Mouse (Mus musculus): ENCODE results near the gene S100a1. TPM values are rescaled to one million over a fixed set of nuclear protein-coding genes. Genes with fewer than 3 reads are reported as not detected.

The S100a1 gene
- polyA plus RNA-seq (2015; fragmentation: Nextera tagmentation; extraction: Ambion mirVana) = 9.0 and 11.4 TPM in 2 replicates

DNA sequence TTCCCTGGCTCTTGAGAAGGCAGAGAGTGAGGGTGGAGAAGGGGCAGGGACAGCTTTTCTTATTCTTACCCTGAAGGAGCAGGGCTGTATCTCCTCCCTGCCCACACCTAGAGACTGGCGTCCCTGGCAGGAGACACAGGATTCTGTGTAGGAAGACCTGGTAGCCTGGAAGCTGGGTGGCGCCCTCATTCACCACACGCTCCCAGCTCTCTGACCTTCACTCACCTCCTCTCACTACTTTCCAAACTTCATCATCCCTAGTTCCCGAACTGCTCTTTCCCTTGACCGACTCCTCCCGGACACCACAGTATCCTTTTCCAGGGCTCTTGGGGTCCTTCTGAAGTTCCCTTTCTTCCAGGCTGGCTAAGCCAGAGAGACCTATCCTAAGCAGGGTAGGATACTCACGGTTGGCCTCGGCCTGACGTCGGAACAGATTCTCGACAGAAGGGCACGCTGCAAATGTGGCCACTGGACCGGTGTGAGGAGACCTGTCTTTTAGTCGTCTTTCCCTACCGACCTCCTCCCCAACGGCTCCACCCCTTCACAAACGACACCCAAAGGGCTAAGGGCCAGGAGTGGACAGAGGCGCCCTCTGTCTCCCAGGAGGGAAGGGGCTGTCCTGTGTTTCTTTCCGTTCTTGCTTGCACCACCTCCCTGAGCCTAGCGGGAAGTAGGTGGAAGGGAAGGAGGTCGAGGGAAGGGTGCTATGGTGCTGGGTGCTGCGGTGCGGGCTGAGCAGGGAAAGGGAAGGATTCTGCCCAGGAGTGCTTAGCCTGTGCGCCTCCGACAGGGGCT lies at the start of gene S100a1, which contains the start of gene S100a13:
S100a1 (minus strand) TSS at position 597 of the 795 bp plus-strand sequence.
S100a13 (plus strand) TSS at position 640 of the 795 bp plus-strand sequence.
- 4% methylated on average over 25 of the region's 25 CpGs for WGBS
- peaks cover 17% of the 10 kb centered on the region for H3K4me1 ChIP-seq
- ATAC-seq (replicated peaks) = peak; percentile 24

GRCm38 (mm10) chr3:90560008-90560628 lies 45.9 kb upstream of the S100a1 start, which contains the start of gene S100a3:
TSS of gene S100a3 (plus strand) at chr3:90560578.
- Histone ChIP-seq H3K27ac (replicated peaks) (no peak within 1 kb of the TSS), H3K27me3 (no peaks in the 10 kb centered on the region), H3K4me2 (replicated peaks) (no peak within 1 kb of the TSS), H3K36me3 (no peaks in the 10 kb centered on the region), H3K4me3 (no peak within 1 kb of the TSS), H3K4me1 (peaks cover 4% of the 10 kb centered on the region; the same call in 1 of the 2 replicates), H3K9me3 (no peaks in the 10 kb centered on the region), H3K9ac (replicated peaks) (no peak within 1 kb of the TSS)
- 84% methylated on average over 6 of the region's 6 CpGs for WGBS
- ATAC-seq (replicated peaks) = no peak

More for the DNA sequence above, at the start of gene S100a1, which contains the start of gene S100a13:
- H3K4me3 ChIP-seq = peak within 1 kb of the TSS; percentile 36
- H3K36me3 ChIP-seq = no peaks in the 10 kb centered on the region
- H3K9ac ChIP-seq (replicated peaks) = peak within 1 kb of the TSS; percentile 39
- peaks cover 4% of the 10 kb centered on the region; the same call in 1 of the 2 replicates for H3K27me3 ChIP-seq
- no peak within 1 kb of the TSS for H3K27ac ChIP-seq (replicated peaks)
- H3K9me3 ChIP-seq = no peaks in the 10 kb centered on the region
- peak within 1 kb of the TSS; percentile 60 for H3K4me2 ChIP-seq (replicated peaks)

DNA sequence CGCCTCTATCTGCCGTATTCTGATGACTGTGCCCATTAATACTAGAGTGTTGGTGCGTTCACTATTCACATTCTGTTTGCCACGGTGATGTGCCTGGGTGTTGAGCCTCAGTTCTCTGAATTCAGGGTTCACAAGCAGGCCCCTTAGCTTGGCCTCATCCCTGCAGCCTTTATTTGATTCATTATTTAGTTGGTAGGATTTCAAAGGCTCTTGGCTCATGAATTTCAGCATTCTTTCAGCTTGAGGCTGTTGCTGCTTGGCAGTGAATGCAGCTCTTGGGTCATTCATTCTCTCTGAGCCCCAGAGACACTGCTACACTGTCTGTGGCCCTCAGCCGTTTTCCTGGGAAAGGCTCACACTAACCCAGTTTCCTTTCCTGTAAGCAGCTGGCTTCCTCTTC lies 41.8 kb upstream of the S100a1 start:
- Histone ChIP-seq H3K4me3 (no peak overlapping the region), H3K36me3 (no peaks in the 10 kb centered on the region), H3K27me3 (no peaks in the 10 kb centered on the region), H3K9me3 (no peaks in the 10 kb centered on the region), H3K4me1 (peaks cover 4% of the 10 kb centered on the region; the same call in 1 of the 2 replicates), H3K4me2 (replicated peaks) (no peak overlapping the region), H3K27ac (replicated peaks) (no peak overlapping the region), H3K9ac (replicated peaks) (no peak overlapping the region)
- peak; percentile 91 for ATAC-seq (replicated peaks)
- 10% methylated on average over 5 of the region's 5 CpGs for WGBS

DNA sequence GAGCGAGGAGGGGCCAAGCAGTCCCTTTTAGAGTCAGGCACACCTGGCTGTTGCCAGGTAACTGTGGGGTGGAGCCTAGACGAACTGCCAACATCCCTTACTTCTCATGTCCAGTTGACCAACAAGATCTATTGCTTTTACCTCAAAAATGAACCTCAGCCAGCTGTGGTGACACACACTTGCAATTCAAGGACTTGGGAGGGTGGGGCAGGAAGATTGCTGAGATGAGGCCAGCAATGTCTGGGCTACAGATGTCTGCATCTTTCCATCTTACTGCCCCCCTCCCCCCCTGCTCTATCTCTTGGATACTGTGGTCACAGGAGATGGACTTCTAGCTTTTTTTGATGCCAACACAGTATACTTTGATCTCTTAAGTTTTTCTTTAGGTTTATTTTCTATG lies 38.0 kb upstream of the S100a1 start:
- Histone ChIP-seq H3K27me3 (no peaks in the 10 kb centered on the region), H3K4me2 (replicated peaks) (no peak overlapping the region), H3K9me3 (no peaks in the 10 kb centered on the region), H3K4me3 (no peak overlapping the region), H3K4me1 (peaks cover 4% of the 10 kb centered on the region; the same call in 1 of the 2 replicates), H3K9ac (replicated peaks) (no peak overlapping the region), H3K27ac (replicated peaks) (no peak overlapping the region), H3K36me3 (no peaks in the 10 kb centered on the region)
- WGBS = 76% methylated on average over 2 of the region's 2 CpGs
- no peak for ATAC-seq (replicated peaks)

- Histone ChIP-seq H3K27ac (replicated peaks) (no peak overlapping the region), H3K9me3 (no peaks in the 10 kb centered on the region), H3K4me1 (no peaks in the 10 kb centered on the region), H3K36me3 (no peaks in the 10 kb centered on the region), H3K4me3 (no peak overlapping the region), H3K4me2 (replicated peaks) (no peak overlapping the region), H3K27me3 (no peaks in the 10 kb centered on the region), H3K9ac (replicated peaks) (no peak overlapping the region)
- WGBS = 91% methylated on average over 2 of the region's 2 CpGs
- ATAC-seq (replicated peaks) = no peak
These were observed 36.2 kb upstream of the S100a1 start for GRCm38 (mm10) chr3:90550421-90550790.

- no peaks in the 10 kb centered on the region for H3K27me3 ChIP-seq
- H3K36me3 ChIP-seq = no peaks in the 10 kb centered on the region
- 77% methylated on average over 5 of the region's 5 CpGs for WGBS
- no peak for ATAC-seq (replicated peaks)
- H3K4me1 ChIP-seq = no peaks in the 10 kb centered on the region
- H3K4me2 ChIP-seq (replicated peaks) = no peak overlapping the region
- H3K9ac ChIP-seq (replicated peaks) = no peak overlapping the region
- no peak overlapping the region for H3K4me3 ChIP-seq
- no peaks in the 10 kb centered on the region for H3K9me3 ChIP-seq
- no peak overlapping the region for H3K27ac ChIP-seq (replicated peaks)
These were observed 35.7 kb upstream of the S100a1 start for GRCm38 (mm10) chr3:90549676-90550420.

GRCm38 (mm10) chr3:90540904-90541303 lies 26.7 kb upstream of the S100a1 start:
- WGBS = 19% methylated on average over 4 of the region's 4 CpGs
- Histone ChIP-seq H3K9ac (replicated peaks) (no peak overlapping the region), H3K9me3 (no peaks in the 10 kb centered on the region), H3K27ac (replicated peaks) (0 out of 2 replicates have a peak overlapping the region, but pooled peaks have one; percentile 16), H3K4me2 (replicated peaks) (no peak overlapping the region), H3K36me3 (no peaks in the 10 kb centered on the region), H3K4me3 (no peak overlapping the region), H3K4me1 (peaks cover 7% of the 10 kb centered on the region), H3K27me3 (no peaks in the 10 kb centered on the region)
- ATAC-seq (replicated peaks) = peak; percentile 78

- Histone ChIP-seq H3K9me3 (no peaks in the 10 kb centered on the region), H3K36me3 (no peaks in the 10 kb centered on the region), H3K4me2 (replicated peaks) (no peak overlapping the region), H3K27ac (replicated peaks) (no peak overlapping the region), H3K9ac (replicated peaks) (no peak overlapping the region), H3K27me3 (no peaks in the 10 kb centered on the region), H3K4me1 (peaks cover 7% of the 10 kb centered on the region), H3K4me3 (no peak overlapping the region)
- ATAC-seq (replicated peaks) = no peak
- WGBS = 85% methylated on average over 5 of the region's 5 CpGs
These were observed 23.7 kb upstream of the S100a1 start for GRCm38 (mm10) chr3:90537905-90538296.

DNA sequence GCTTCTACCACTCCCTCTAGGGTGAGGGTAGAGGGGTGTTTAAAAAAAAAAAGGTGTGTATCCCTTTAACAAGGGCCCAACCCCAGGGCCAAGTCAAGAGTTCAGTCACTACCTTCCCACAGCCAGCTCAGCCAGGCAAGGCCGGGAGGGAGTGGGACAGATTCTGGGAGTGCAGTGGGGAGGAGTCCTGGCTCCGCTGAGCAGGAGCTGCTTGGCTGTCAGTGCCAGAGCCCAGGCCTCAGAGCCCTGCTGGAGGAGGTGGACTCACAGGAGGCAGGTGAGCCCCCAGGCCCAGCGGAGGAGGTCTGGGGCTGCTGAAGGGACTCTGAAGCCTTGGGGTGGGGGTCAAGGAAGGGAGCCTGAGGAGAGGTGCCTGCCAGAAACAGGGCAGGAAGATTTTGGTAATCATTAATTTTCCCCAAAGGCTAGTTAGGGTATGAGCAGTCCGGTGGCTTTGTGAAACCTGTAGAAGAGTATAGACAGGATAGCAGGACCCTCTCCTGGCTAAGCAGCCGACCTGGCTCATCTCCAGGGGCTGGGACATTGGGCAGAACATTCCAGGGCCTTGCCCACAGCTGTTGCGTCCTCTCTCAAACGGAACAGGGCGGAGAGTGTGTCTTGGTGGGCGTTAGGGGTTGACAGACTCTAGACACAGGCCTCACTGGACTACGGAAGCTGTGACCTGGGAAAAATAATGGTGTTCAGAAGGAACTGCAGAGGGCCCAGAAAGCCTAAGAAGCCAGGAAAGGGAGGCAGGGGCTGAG lies 23.1 kb upstream of the S100a1 start, which contains the start of gene S100a16:
S100a16 (plus strand) TSS at position 114 of the 764 bp plus-strand sequence.
- Histone ChIP-seq H3K36me3 (no peaks in the 10 kb centered on the region), H3K4me2 (replicated peaks) (no peak within 1 kb of the TSS)
- ATAC-seq (replicated peaks) = no peak

GRCm38 (mm10) chr3:90535446-90535845 lies 21.3 kb upstream of the S100a1 start:
- no peak overlapping the region for H3K9ac ChIP-seq (replicated peaks)
- H3K9me3 ChIP-seq = no peaks in the 10 kb centered on the region
- H3K4me2 ChIP-seq (replicated peaks) = no peak overlapping the region
- H3K4me1 ChIP-seq = no peaks in the 10 kb centered on the region
- no peaks in the 10 kb centered on the region for H3K27me3 ChIP-seq
- H3K27ac ChIP-seq (replicated peaks) = no peak overlapping the region
- WGBS = 56% methylated on average over 1 of the region's 1 CpGs
- no peak overlapping the region for H3K4me3 ChIP-seq
- no peaks in the 10 kb centered on the region for H3K36me3 ChIP-seq
- ATAC-seq (replicated peaks) = no peak

More for the DNA sequence above, 23.1 kb upstream of the S100a1 start, which contains the start of gene S100a16:
- no peak within 1 kb of the TSS for H3K27ac ChIP-seq (replicated peaks)
- peaks cover 7% of the 10 kb centered on the region for H3K4me1 ChIP-seq
- no peaks in the 10 kb centered on the region for H3K27me3 ChIP-seq
- H3K9ac ChIP-seq (replicated peaks) = no peak within 1 kb of the TSS
- no peak within 1 kb of the TSS for H3K4me3 ChIP-seq
- 51% methylated on average over 10 of the region's 10 CpGs for WGBS
- H3K9me3 ChIP-seq = no peaks in the 10 kb centered on the region

DNA sequence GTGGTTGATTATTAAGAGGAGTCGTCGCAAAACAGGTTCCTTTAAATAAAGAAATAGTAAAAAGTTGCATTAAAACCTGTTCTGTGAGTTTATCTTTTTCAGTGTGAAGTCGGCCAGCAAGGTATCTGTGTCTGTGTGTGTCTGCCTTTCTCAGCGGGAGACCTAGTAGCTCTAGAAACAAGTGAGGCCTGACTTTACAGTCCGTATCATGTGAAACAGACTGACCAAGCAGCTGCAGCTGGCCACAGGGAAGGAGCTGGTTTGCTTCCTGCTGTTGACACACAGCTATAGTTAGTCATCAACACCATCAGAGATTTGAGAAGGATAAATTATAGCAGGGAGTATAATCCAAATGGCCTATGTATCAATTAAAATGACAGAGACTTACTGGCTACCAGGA lies 17.5 kb upstream of the S100a1 start:
- no peak overlapping the region for H3K4me3 ChIP-seq
- H3K9me3 ChIP-seq = no peaks in the 10 kb centered on the region
- no peaks in the 10 kb centered on the region for H3K4me1 ChIP-seq
- no peak overlapping the region for H3K4me2 ChIP-seq (replicated peaks)
- ATAC-seq (replicated peaks) = no peak
- WGBS = 79% methylated on average over 5 of the region's 5 CpGs
- H3K36me3 ChIP-seq = no peaks in the 10 kb centered on the region
- no peak overlapping the region for H3K27ac ChIP-seq (replicated peaks)
- H3K27me3 ChIP-seq = no peaks in the 10 kb centered on the region
- no peak overlapping the region for H3K9ac ChIP-seq (replicated peaks)
